Mouse (Mus musculus) intestine, postnatal 0 days (tissue): ENCODE measurements around the gene Pcdh18. TPM values are rescaled to one million over a fixed set of nuclear protein-coding genes. Genes with fewer than 3 reads are reported as not detected.
A peak's percentile ranks its signal among the peaks of the same experiment; 100 is the strongest.

Experiments
- ATAC-seq: fragments of 200-750 bp; cut with Nextera tagmentation; 2 replicates; pipeline ENCODE4 v1.8.0; 2017; ENCODE audit warnings: mild to moderate bottlenecking, moderate TSS enrichment, moderate library complexity
- H3K27ac ChIP-seq: fragments of 300-500 bp; sonication (generic); 2 replicates; pipeline ENCODE4 v1.5.1; 2014; ENCODE audit warnings: mild to moderate bottlenecking, low read depth, low read length, moderate library complexity
- H3K27me3 ChIP-seq: fragments of 300-500 bp; sonication (generic); replicated peaks from 2 replicates; pipeline ENCODE4 v1.6.1; 2014; ENCODE audit warnings: low read length, mixed read lengths; ENCODE audit not compliant: control insufficient read depth, insufficient read depth
- H3K36me3 ChIP-seq: fragments of 300-500 bp; sonication (generic); 2 replicates; pipeline ENCODE4 v1.6.1; 2014; ENCODE audit warnings: mild to moderate bottlenecking, moderate library complexity; ENCODE audit not compliant: control insufficient read depth, insufficient read depth
- H3K4me1 ChIP-seq: fragments of 300-500 bp; sonication (generic); replicated peaks from 2 replicates; pipeline ENCODE4 v1.6.1; 2014; ENCODE audit warnings: antibody characterized with exemption, low read length, mixed read lengths; ENCODE audit not compliant: control insufficient read depth, insufficient read depth
- H3K4me2 ChIP-seq: fragments of 300-500 bp; sonication (generic); replicated peaks from 2 replicates; pipeline ENCODE4 v1.6.1; 2014; ENCODE audit warnings: low read depth, mild to moderate bottlenecking, moderate library complexity
- H3K4me3 ChIP-seq: fragments of 300-500 bp; sonication (generic); 2 replicates; pipeline ENCODE4 v1.5.1; 2014; ENCODE audit warnings: low read depth, low read length
- H3K9ac ChIP-seq: fragments of 300-500 bp; sonication (generic); 2 replicates; pipeline ENCODE4 v1.6.1; 2014; ENCODE audit warnings: mild to moderate bottlenecking, low read depth, low read length
- H3K9me3 ChIP-seq: fragments of 300-500 bp; sonication (generic); 2 replicates; pipeline ENCODE4 v1.6.1; 2016; ENCODE audit warnings: mixed run types; ENCODE audit not compliant: control insufficient read depth
- CTCF ChIP-seq: sonication (generic); IDR thresholded peaks from 2 replicates; pipeline ENCODE4 v1.5.1; 2016; ENCODE audit warnings: low read depth, mild to moderate bottlenecking, control low read depth, antibody characterized with exemption, moderate library complexity
- WGBS: fragments of 180-500 bp; shearing (Covaris S2); extraction: QIAGEN DNeasy Blood & Tissue Kit; methylation state at CpG from one replicate; pipeline ENCODE4 v1.1.7; 2014; 5-methylcytosine and 5-hydroxymethylcytosine counted together
- polyA plus RNA-seq: library from polyadenylated mRNA; unstranded; fragments of >200 nt; fragmentation: Nextera tagmentation; extraction: Ambion mirVana; gene quantifications from 2 replicates; pipeline ENCODE4 v1.2.1, GENCODE M21; 2015

Pcdh18 gene
- polyA plus RNA-seq, 1 experiment from 2014 or later, result 9.2 TPM

GRCm38 (mm10) chr3:49762711-49763110, 5.6 kb upstream of the Pcdh18 start:
- Histone ChIP-seq H3K36me3 (no peaks in the 10 kb centered on the region), H3K9ac (no peak overlapping the region), H3K4me3 (no peak overlapping the region), H3K4me1 (no peaks in the 10 kb centered on the region), H3K27ac (no peak overlapping the region), H3K27me3 (no peaks in the 10 kb centered on the region), H3K9me3 (no peaks in the 10 kb centered on the region), H3K4me2 (no peak overlapping the region)
- no peak for TF ChIP-seq CTCF
- 88% methylated on average over 5 of the region's 5 CpGs for WGBS
- ATAC-seq, result no peak

GRCm38 (mm10) chr3:49761971-49762370, 4.8 kb upstream of the Pcdh18 start:
- Histone ChIP-seq H3K4me1 (no peaks in the 10 kb centered on the region), H3K27me3 (no peaks in the 10 kb centered on the region), H3K36me3 (no peaks in the 10 kb centered on the region), H3K4me3 (no peak overlapping the region), H3K9ac (no peak overlapping the region), H3K4me2 (no peak overlapping the region), H3K27ac (no peak overlapping the region), H3K9me3 (no peaks in the 10 kb centered on the region)
- ATAC-seq, result no peak
- TF ChIP-seq CTCF, result no peak

GRCm38 (mm10) chr3:49757626-49758019, 498 bp upstream of the Pcdh18 start:
- no peak for TF ChIP-seq CTCF
- Histone ChIP-seq H3K4me3 (peak overlapping the region; percentile 53), H3K4me2 (peak overlapping the region; percentile 85), H3K36me3 (no peaks in the 10 kb centered on the region), H3K27me3 (no peaks in the 10 kb centered on the region), H3K9ac (peak overlapping the region; percentile 22; the same call in 1 of the 2 replicates), H3K27ac (no peak overlapping the region), H3K9me3 (no peaks in the 10 kb centered on the region), H3K4me1 (no peaks in the 10 kb centered on the region)
- WGBS, result under 1% methylated on average over 6 of the region's 6 CpGs
- ATAC-seq, result no peak

GRCm38 (mm10) chr3:49755986-49756845, 909 bp downstream of the Pcdh18 start:
- peak; percentile 57 for TF ChIP-seq CTCF
- Histone ChIP-seq H3K27ac (peak overlapping the region; percentile 62), H3K27me3 (no peaks in the 10 kb centered on the region), H3K4me3 (peak overlapping the region; percentile 53), H3K36me3 (no peaks in the 10 kb centered on the region), H3K9me3 (no peaks in the 10 kb centered on the region), H3K4me2 (peak overlapping the region; percentile 85), H3K9ac (peak overlapping the region; percentile 22), H3K4me1 (no peaks in the 10 kb centered on the region)
- WGBS, result 5% methylated on average over 36 of the region's 36 CpGs
- ATAC-seq, result no peak

- Histone ChIP-seq H3K4me3 (peak overlapping the region; percentile 53), H3K36me3 (0 out of 2 replicates have a peak, but pooled peaks cover 6% of the 10 kb centered on the region), H3K4me2 (peak overlapping the region; percentile 85; the same call in 1 of the 2 replicates), H3K9me3 (no peaks in the 10 kb centered on the region), H3K9ac (no peak overlapping the region), H3K27me3 (no peaks in the 10 kb centered on the region), H3K4me1 (no peaks in the 10 kb centered on the region), H3K27ac (no peak overlapping the region)
- WGBS, result 72% methylated on average over 4 of the region's 4 CpGs
- no peak for TF ChIP-seq CTCF
- no peak for ATAC-seq
Measured at GRCm38 (mm10) chr3:49752766-49753165, 4.4 kb downstream of the Pcdh18 start.

GRCm38 (mm10) chr3:49749491-49750284, 7.4 kb downstream of the Pcdh18 start:
- Histone ChIP-seq H3K4me1 (no peaks in the 10 kb centered on the region), H3K27ac (no peak overlapping the region), H3K9ac (no peak overlapping the region), H3K9me3 (no peaks in the 10 kb centered on the region), H3K27me3 (no peaks in the 10 kb centered on the region), H3K4me3 (no peak overlapping the region), H3K4me2 (no peak overlapping the region), H3K36me3 (peaks cover 8% of the 10 kb centered on the region; the same call in 1 of the 2 replicates)
- TF ChIP-seq CTCF, result no peak
- 52% methylated on average over 8 of the region's 8 CpGs for WGBS
- ATAC-seq, result no peak
